Mouse (Mus musculus): ENCODE results near the gene Taldo1.

DNA sequence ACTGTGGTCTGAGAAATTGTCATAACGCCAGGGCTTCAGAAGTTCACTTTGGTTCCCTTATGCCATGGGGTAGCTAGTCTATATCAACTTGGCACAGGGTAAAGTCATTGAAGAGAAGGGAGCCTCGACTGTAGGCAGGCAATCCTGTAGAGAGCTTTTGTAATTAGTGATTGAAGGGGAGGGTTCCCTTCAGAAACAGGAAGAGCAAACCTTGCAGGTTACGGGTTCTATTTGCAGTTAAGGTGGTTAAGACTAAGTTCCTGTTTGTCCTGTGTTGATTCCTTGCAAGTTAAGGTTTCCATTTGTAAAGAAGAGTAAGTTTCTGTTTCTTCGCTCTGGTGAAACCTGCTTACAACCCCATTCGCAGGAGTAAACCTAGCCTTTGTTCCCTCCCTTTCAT is 22.1 kb upstream of the Taldo1 start:
- TF ChIP-seq POLR2A (IDR thresholded peaks at IDR 0.05; ENCODE audit: borderline replicate concordance, extremely low read depth, insufficient read depth, insufficient read length, poor library complexity, severe bottlenecking) = no peak
- TF ChIP-seq CTCF (IDR thresholded peaks at IDR 0.05; ENCODE audit: borderline replicate concordance, extremely low read depth, insufficient read depth, insufficient read length) = no peak

Data from brain, embryonic 14.5 days (tissue).